Mouse (Mus musculus): ENCODE measurements at regions not wholly inside any gene's neighbourhood (a gene's known extent, or its start where the extent isn't known, plus 50 kb on each side); places are given as distances from the start of the nearest gene placed in this dataset.

DNA sequence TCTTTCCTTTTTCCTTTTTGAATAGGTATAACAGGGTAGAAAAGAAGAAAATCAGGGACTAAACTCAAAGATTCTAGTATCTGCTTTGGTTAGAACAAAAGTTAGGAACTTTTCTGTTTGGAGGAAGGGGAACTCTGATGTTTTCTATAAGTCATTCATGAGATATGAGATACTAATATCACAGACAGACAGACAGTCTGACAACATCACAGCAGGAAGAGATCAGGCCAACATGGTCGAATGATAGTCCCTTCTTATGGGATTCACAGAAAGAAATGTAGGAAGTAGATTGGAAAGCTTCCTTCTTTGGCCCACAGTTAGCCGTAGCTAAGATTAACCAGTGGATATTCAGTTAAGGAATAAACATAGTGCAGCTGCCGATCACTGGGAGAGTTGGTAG, 273.4 kb downstream of the Gm379 start:
- TF ChIP-seq POLR2A (IDR thresholded peaks at IDR 0.05; ENCODE audit: control insufficient read depth in 1 of 2, insufficient read depth in 1 of 2, low read depth in 1 of 2, low read length in 2 of 2, poor library complexity in 1 of 2) = no peak
- no peak for TF ChIP-seq E2F4 (IDR thresholded peaks at IDR 0.05; ENCODE audit: borderline replicate concordance, low read depth, low read length)
- no peak for TF ChIP-seq CTCF (IDR thresholded peaks at IDR 0.05 in 2 of 3, conservative IDR thresholded peaks at IDR 0.05 in 1 of 3; ENCODE audit: control insufficient read depth in 1 of 3, insufficient read depth in 1 of 3, low read depth in 2 of 3, low read length in 3 of 3, poor library complexity in 1 of 3, severe bottlenecking in 1 of 3)
- no peak for TF ChIP-seq SMC3 (IDR thresholded peaks at IDR 0.05; ENCODE audit: low read depth, low read length)
- TF ChIP-seq EP300 (IDR thresholded peaks at IDR 0.05; ENCODE audit: low read depth in 1 of 2, low read length in 2 of 2) = peak; percentile 56 to 77
- TF ChIP-seq ZNF384 (IDR thresholded peaks at IDR 0.05; ENCODE audit: low read depth, low read length) = no peak
- TF ChIP-seq TCF12 (IDR thresholded peaks at IDR 0.05; ENCODE audit: low read depth, low read length) = peak; percentile 70; the same call in 1 of the 2 replicates

Data from MEL (cell line).